Mouse (Mus musculus) heart, postnatal 0 days (tissue): ENCODE data around the gene Qpct. TPM values are rescaled to one million over a fixed set of nuclear protein-coding genes. Genes with fewer than 3 reads are reported as not detected.
"Not testable (repeated sequence)": the region's sequence is repeated elsewhere in the genome, so short reads cannot be mapped to it uniquely, and the experiment has no call there.

Experiments
- ATAC-seq: fragments of 200-750 bp; cut with Nextera tagmentation; 2 replicates; pipeline ENCODE4 v1.8.0; 2017; ENCODE audit warnings: low read depth, moderate number of reproducible peaks, moderate library complexity; ENCODE audit not compliant: insufficient read depth
- DNase-seq: peaks from one replicate; pipeline ENCODE4 v3.0.0-alpha.2; 2016; ENCODE audit warnings: low spot score
- H3K27ac ChIP-seq: fragments of 300-500 bp; sonication (generic); 2 replicates; pipeline ENCODE4 v1.5.1; 2014; ENCODE audit warnings: low read depth, mild to moderate bottlenecking
- H3K27me3 ChIP-seq: fragments of 300-500 bp; sonication (generic); 2 replicates; pipeline ENCODE4 v1.6.1; 2014; ENCODE audit warnings: low read length, mixed read lengths; ENCODE audit not compliant: control insufficient read depth, insufficient read depth
- H3K36me3 ChIP-seq: fragments of 300-500 bp; sonication (generic); replicated peaks from 2 replicates; pipeline ENCODE4 v1.6.1; 2014; ENCODE audit warnings: low read length, mixed read lengths; ENCODE audit not compliant: control insufficient read depth, insufficient read depth
- H3K4me1 ChIP-seq: fragments of 300-500 bp; sonication (generic); 2 replicates; pipeline ENCODE4 v1.6.1; 2014; ENCODE audit warnings: antibody characterized with exemption; ENCODE audit not compliant: control insufficient read depth, insufficient read depth
- H3K4me2 ChIP-seq: fragments of 300-500 bp; sonication (generic); 2 replicates; pipeline ENCODE4 v1.6.1; 2014; ENCODE audit warnings: low read depth, mild to moderate bottlenecking, low read length, moderate library complexity
- H3K4me3 ChIP-seq: fragments of 300-500 bp; sonication (generic); 2 replicates; pipeline ENCODE4 v1.5.1; 2014; ENCODE audit warnings: low read depth, low read length
- H3K9ac ChIP-seq: fragments of 300-500 bp; sonication (generic); replicated peaks from 2 replicates; pipeline ENCODE4 v1.6.1; 2014; ENCODE audit warnings: low read depth, low read length, mixed read lengths
- H3K9me3 ChIP-seq: fragments of 300-500 bp; sonication (generic); replicated peaks from 2 replicates; pipeline ENCODE4 v1.6.1; 2016; ENCODE audit warnings: low read length; ENCODE audit not compliant: control insufficient read depth
- CTCF ChIP-seq: IDR thresholded peaks from 2 replicates; pipeline ENCODE4 v1.5.1; 2016; ENCODE audit warnings: antibody characterized with exemption, control low read depth, low read depth
- EP300 ChIP-seq: IDR thresholded peaks from 2 replicates; pipeline ENCODE4 v1.6.1; 2016; ENCODE audit warnings: antibody characterized with exemption, low read depth
- WGBS: fragments of 180-500 bp; shearing (Covaris S2); extraction: QIAGEN DNeasy Blood & Tissue Kit; methylation state at CpG from one replicate; pipeline ENCODE4 v1.1.7; 2014; 5-methylcytosine and 5-hydroxymethylcytosine counted together
- polyA plus RNA-seq: library from polyadenylated mRNA; unstranded; fragments of >200 nt; fragmentation: Nextera tagmentation; extraction: Ambion mirVana; gene quantifications from 2 replicates; pipeline ENCODE4 v1.2.1, GENCODE M21; 2015
- total RNA-seq: library from RNA; depleted of rRNA; stranded (reverse); fragments of >200 nt; gene quantifications from 2 replicates; pipeline ENCODE4 v1.2.3, GENCODE M21; 2014; ENCODE audit warnings: low replicate concordance

Qpct gene
- total and polyA plus RNA-seq, 2 experiments from 2014 or later, result 21.2 to 26.3 TPM

DNA sequence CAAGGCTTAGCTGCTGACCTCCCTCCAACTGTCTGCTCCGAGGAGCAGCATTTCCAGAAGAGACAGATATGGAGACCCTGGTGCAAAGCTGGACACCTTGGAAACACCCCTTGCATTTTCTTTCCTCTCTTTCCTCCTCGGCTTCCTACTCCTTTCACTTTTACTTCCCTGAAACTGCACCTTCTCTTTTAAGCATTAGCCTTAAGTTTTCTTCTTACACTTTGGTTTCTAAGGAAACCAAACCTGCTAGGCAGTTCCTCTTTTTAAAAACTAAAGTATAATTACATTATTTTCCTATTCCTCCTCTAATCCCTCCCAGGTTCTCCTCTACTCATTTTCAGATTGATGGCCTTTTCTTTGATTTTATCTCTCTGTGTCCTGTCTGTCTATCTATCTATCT lies 43.9 kb downstream of the Qpct start:
- H3K36me3 ChIP-seq, result no peaks in the 10 kb centered on the region
- H3K4me2 ChIP-seq, result no peak overlapping the region
- ATAC-seq (no peak), DNase-seq (no peak)
- peaks cover 4% of the 10 kb centered on the region; the same call in 1 of the 2 replicates for H3K4me1 ChIP-seq
- 71% methylated on average over 2 of the region's 2 CpGs for WGBS
- H3K27me3 ChIP-seq, result no peaks in the 10 kb centered on the region
- H3K9me3 ChIP-seq, result no peaks in the 10 kb centered on the region
- H3K27ac ChIP-seq, result no peak overlapping the region
- no peak overlapping the region for H3K4me3 ChIP-seq
- TF ChIP-seq EP300, result no peak
- no peak for TF ChIP-seq CTCF
- H3K9ac ChIP-seq, result no peak overlapping the region

DNA sequence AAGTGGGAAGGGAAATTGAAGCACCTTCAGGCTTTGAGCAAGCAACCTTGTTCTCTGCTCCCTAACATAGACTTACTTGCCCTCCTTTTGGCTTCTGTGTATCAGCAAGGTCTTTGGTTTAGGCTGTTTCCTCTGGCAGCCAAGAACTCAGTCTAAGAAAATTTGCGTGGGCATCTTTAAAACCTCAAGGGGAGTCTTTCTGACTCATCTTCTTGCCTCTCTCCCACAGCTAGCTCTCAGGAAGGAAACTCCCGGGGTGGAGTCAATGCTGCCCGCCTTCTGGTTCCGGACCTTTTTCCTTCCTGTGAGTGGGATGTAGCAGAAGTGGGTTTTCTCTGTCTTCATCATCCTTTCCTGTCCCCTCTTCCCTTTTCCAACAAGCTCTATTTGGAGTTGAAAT lies 48.2 kb downstream of the Qpct start:
- no peaks in the 10 kb centered on the region for H3K9me3 ChIP-seq
- 62% methylated on average over 4 of the region's 4 CpGs for WGBS
- H3K27ac ChIP-seq, result no peak overlapping the region; the same call in 1 of the 2 replicates
- no peak for ATAC-seq
- H3K9ac ChIP-seq, result no peak overlapping the region
- no peaks in the 10 kb centered on the region for H3K27me3 ChIP-seq
- DNase-seq, result peak; percentile 9
- no peak overlapping the region for H3K4me3 ChIP-seq
- H3K36me3 ChIP-seq, result no peaks in the 10 kb centered on the region
- no peak overlapping the region for H3K4me2 ChIP-seq
- no peak for TF ChIP-seq EP300
- no peak for TF ChIP-seq CTCF
- H3K4me1 ChIP-seq, result no peaks in the 10 kb centered on the region

DNA sequence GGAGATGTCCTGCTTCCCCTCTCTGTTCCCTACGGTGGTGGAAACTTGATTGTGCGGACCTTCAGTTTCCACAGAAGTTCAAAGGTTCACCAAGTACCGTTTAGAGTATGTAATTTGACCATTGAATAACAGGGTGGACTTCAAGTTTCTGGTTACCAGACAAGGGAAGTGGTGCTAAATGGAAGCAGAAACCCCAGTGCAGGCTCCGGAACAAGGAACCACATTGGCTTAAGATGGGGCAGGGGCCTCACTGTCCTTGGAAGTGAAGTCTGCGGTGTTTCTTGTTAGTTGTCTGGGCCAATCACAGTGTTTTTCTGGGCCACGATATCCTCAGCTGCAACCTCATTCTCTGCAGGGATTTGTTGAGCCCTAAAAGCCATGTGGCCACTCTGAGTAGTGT lies 56.5 kb downstream of the Qpct start:
- TF ChIP-seq CTCF (no peak), EP300 (no peak)
- Histone ChIP-seq H3K27ac (no peak overlapping the region), H3K9ac (no peak overlapping the region), H3K4me3 (no peak overlapping the region), H3K36me3 (no peaks in the 10 kb centered on the region), H3K9me3 (no peaks in the 10 kb centered on the region), H3K4me2 (no peak overlapping the region), H3K4me1 (no peaks in the 10 kb centered on the region), H3K27me3 (no peaks in the 10 kb centered on the region)
- DNase-seq, result no peak
- ATAC-seq, result no peak
- 82% methylated on average over 6 of the region's 6 CpGs for WGBS

DNA sequence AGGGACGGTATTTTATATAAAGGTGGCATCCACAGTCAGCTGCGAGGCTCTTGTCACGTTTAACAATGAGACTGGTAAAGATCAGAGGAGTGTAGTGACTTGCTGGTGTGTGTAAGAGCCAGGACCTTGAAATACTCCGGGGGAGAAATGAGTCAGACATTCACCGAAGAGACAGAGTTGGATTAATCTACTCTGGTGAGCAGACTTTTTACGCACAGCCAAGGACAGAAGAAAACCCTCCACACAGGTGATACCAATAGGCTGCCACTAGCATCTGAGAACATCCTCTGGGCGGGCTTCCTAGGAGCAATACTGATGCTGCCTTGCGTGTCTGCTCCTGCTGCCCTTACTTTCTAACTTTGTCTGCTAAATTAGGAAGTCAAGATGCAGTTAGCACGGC lies 57.9 kb downstream of the Qpct start:
- WGBS, result 60% methylated on average over 9 of the region's 9 CpGs
- no peak for DNase-seq
- TF ChIP-seq CTCF, result no peak
- Histone ChIP-seq H3K36me3 (no peaks in the 10 kb centered on the region), H3K4me2 (no peak overlapping the region), H3K27ac (no peak overlapping the region), H3K9ac (no peak overlapping the region), H3K27me3 (no peaks in the 10 kb centered on the region), H3K4me1 (no peaks in the 10 kb centered on the region), H3K9me3 (no peaks in the 10 kb centered on the region), H3K4me3 (no peak overlapping the region)
- no peak for ATAC-seq

DNA sequence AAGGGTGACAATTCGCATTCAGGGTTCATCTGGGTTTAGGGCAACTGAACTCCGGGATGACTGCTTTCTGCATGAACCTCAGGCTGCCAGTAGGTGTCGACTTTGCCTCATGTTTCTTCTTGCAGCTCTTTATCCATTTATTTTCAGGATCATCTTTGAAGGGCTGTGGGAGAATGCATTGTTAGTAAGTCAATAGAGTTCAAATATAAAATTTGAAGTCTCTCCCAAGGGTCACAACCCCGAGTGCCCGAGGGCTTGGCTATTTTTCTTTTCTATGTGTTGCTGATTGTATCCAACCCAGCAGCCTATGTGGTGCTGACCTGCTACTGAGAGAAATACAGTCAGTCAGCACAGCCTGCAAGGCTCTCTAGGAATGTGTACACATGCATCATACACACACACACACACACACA lies 59.2 kb downstream of the Qpct start:
- no peak overlapping the region for H3K9ac ChIP-seq
- DNase-seq, result peak; percentile 67
- 14% methylated on average over 5 of the region's 5 CpGs for WGBS

DNA sequence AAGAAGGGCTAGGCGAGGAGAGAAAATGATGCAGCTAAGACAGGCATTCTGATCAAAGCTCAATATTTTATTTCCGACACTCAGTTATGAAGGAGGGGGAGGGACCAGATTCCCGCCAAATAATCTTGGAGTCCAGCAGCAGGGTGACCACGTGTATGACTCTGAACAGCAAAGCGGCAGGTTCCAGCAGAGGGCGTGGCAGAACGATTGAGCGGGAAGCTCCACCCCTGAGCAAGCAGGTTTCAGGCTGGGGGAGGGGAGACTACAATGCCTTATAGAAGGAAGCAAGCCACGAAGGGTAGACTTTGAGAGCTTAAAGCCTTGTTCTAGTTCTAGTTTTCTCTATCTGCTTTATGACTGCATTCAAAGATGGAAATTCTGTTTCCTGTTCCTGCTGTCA lies 63.5 kb downstream of the Qpct start:
- H3K4me2 ChIP-seq, H3K4me3 ChIP-seq, H3K36me3 ChIP-seq, DNase-seq, H3K4me1 ChIP-seq, H3K9ac ChIP-seq, ATAC-seq, H3K27ac ChIP-seq, H3K27me3 ChIP-seq, H3K9me3 ChIP-seq: not testable (repeated sequence)
- peak; percentile 22 for TF ChIP-seq CTCF
- WGBS, result 47% methylated on average over 9 of the region's 9 CpGs

More for the DNA sequence above, 59.2 kb downstream of the Qpct start:
- no peaks in the 10 kb centered on the region for H3K36me3 ChIP-seq
- H3K4me2 ChIP-seq, result no peak overlapping the region
- no peak overlapping the region for H3K4me3 ChIP-seq
- ATAC-seq, result no peak
- H3K27ac ChIP-seq, result no peak overlapping the region
- H3K4me1 ChIP-seq, result no peaks in the 10 kb centered on the region
- TF ChIP-seq EP300, result no peak
- peak; percentile 84 for TF ChIP-seq CTCF
- no peaks in the 10 kb centered on the region for H3K9me3 ChIP-seq
- H3K27me3 ChIP-seq, result no peaks in the 10 kb centered on the region
